Mouse (Mus musculus) right cerebral cortex, adult 18-20 months (tissue): ENCODE measurements at regions not wholly inside any gene's neighbourhood (a gene's known extent, or its start where the extent isn't known, plus 50 kb on each side); places are given as distances from the start of the nearest gene placed in this dataset.

Experiments
- DNase-seq: peaks from one replicate; pipeline ENCODE4 v3.0.0; 2022; ENCODE audit warnings: mixed read lengths

- DNase-seq, result no peak
Observed at GRCm38 (mm10) chr3:9884691-9885354, 203.1 kb upstream of the Gm9833 start.

- peak; percentile 68 for DNase-seq
Observed at GRCm38 (mm10) chr3:9885565-9885964, 202.3 kb upstream of the Gm9833 start.

- DNase-seq, result no peak
Observed at GRCm38 (mm10) chr3:9886077-9886476, 201.8 kb upstream of the Gm9833 start.

GRCm38 (mm10) chr3:9886765-9887626 is 200.9 kb upstream of the Gm9833 start:
- no peak for DNase-seq

- DNase-seq, result no peak
Observed at GRCm38 (mm10) chr3:9887627-9887994, 200.3 kb upstream of the Gm9833 start.

- no peak for DNase-seq
Observed at GRCm38 (mm10) chr3:9888051-9888450, 199.9 kb upstream of the Gm9833 start.

- DNase-seq, result peak; percentile 33
Observed at GRCm38 (mm10) chr3:9892884-9893494, 194.9 kb upstream of the Gm9833 start.

GRCm38 (mm10) chr3:9895396-9896135 is 192.3 kb upstream of the Gm9833 start:
- no peak for DNase-seq

- no peak for DNase-seq
Observed at GRCm38 (mm10) chr3:9896303-9896702, 191.6 kb upstream of the Gm9833 start.

GRCm38 (mm10) chr3:9901663-9902062 is 186.2 kb upstream of the Gm9833 start:
- no peak for DNase-seq

GRCm38 (mm10) chr3:9913357-9913756 is 174.6 kb upstream of the Gm9833 start:
- no peak for DNase-seq

- DNase-seq, result no peak
Observed at GRCm38 (mm10) chr3:9916538-9917106, 171.3 kb upstream of the Gm9833 start.

GRCm38 (mm10) chr3:9920331-9920730 is 167.6 kb upstream of the Gm9833 start:
- no peak for DNase-seq

- DNase-seq, result no peak
Observed at GRCm38 (mm10) chr3:9921730-9922129, 166.2 kb upstream of the Gm9833 start.

- no peak for DNase-seq
Observed at GRCm38 (mm10) chr3:9922541-9923046, 165.3 kb upstream of the Gm9833 start.

GRCm38 (mm10) chr3:9924630-9925029 is 163.3 kb upstream of the Gm9833 start:
- no peak for DNase-seq

- no peak for DNase-seq
Observed at GRCm38 (mm10) chr3:9936853-9937441, 151.0 kb upstream of the Gm9833 start.

- no peak for DNase-seq
Observed at GRCm38 (mm10) chr3:9938651-9939050, 149.3 kb upstream of the Gm9833 start.

- DNase-seq, result no peak
Observed at GRCm38 (mm10) chr3:9942631-9943030, 145.3 kb upstream of the Gm9833 start.

- peak; percentile 68 for DNase-seq
Observed at GRCm38 (mm10) chr3:9947357-9948065, 140.4 kb upstream of the Gm9833 start.

- no peak for DNase-seq
Observed at GRCm38 (mm10) chr3:9948114-9948513, 139.8 kb upstream of the Gm9833 start.
